Mouse (Mus musculus) heart, postnatal 0 days (tissue): ENCODE results near the gene Rbms2.

Experiments used
- CTCF ChIP-seq: IDR thresholded peaks from 2 replicates; pipeline ENCODE4 v1.5.1; 2016; ENCODE audit warnings: antibody characterized with exemption, control low read depth, low read depth
- EP300 ChIP-seq: IDR thresholded peaks from 2 replicates; pipeline ENCODE4 v1.6.1; 2016; ENCODE audit warnings: antibody characterized with exemption, low read depth

GRCm38 (mm10) chr10:128082477-128082808, 97.7 kb downstream of the Rbms2 start:
- no peak for TF ChIP-seq CTCF
- TF ChIP-seq EP300: no peak
